Mouse (Mus musculus) left cerebral cortex, adult 18-20 months (tissue): ENCODE measurements around the gene Wwox. TPM values are rescaled to one million over a fixed set of nuclear protein-coding genes. Genes with fewer than 3 reads are reported as not detected.

Experiments used
- DNase-seq, 2 experiments: peaks; one replicate each; pipeline ENCODE4 v3.0.0; 2021 to 2022; ENCODE audit warnings: low spot score in 2 of 2, mixed read lengths in 1 of 2
- total RNA-seq, 2 experiments: library from RNA; stranded (reverse); gene quantifications; 2 replicates each; pipeline ENCODE4 v1.2.3; 2021

The Wwox gene
- total RNA-seq, 2 experiments from 2014 or later = 17.9 to 18.2 TPM

DNA sequence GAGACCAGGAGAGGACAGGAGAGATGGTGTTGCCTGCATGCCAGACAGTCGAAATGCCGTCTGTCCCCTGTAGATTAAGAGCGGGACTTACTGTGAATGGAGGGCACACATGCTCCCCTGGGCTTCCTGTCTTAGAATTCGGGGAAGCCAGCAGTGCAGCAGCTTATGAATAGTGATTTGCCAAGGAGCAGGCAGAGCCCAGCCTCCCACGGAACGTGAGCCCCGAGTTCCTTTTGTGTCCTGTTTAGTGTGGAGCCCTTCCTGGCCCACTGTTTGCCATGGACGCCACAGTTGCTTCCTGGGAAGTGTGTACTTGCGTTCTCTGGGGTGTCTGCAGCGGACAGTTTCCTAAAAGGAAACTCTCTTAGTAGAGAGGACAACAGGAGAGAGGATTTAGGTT, 23.9 kb downstream of the Wwox start:
- no peak for DNase-seq

GRCm38 (mm10) chr8:114468526-114469207, 29.2 kb downstream of the Wwox start:
- no peak for DNase-seq

GRCm38 (mm10) chr8:114469208-114469590, 29.7 kb downstream of the Wwox start:
- no peak for DNase-seq

- no peak for DNase-seq
Observed at GRCm38 (mm10) chr8:114473546-114473945, 34.1 kb downstream of the Wwox start.

GRCm38 (mm10) chr8:114476919-114477318, 37.5 kb downstream of the Wwox start:
- no peak for DNase-seq

- no peak for DNase-seq
Observed at GRCm38 (mm10) chr8:114477790-114478189, 38.3 kb downstream of the Wwox start.

DNA sequence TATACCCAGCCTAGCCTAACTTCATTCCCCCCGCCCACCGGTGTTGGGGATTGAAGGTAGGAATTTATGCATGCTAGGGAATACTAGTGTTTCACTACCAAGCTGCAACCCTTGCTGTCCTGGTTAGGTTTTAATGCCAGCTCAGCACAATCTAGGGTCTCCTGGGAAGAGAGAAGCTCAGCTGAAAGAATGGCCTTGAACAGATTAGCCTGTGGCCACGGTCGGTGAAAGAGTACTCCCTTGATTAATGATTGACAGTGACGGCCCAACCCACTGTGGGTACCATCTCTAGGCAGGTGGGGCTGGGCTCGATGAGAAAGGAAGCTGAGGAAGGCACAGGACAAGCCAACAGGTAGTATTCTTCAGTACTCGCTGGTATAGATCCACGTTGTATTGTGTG, 40.3 kb downstream of the Wwox start:
- DNase-seq = no peak

DNA sequence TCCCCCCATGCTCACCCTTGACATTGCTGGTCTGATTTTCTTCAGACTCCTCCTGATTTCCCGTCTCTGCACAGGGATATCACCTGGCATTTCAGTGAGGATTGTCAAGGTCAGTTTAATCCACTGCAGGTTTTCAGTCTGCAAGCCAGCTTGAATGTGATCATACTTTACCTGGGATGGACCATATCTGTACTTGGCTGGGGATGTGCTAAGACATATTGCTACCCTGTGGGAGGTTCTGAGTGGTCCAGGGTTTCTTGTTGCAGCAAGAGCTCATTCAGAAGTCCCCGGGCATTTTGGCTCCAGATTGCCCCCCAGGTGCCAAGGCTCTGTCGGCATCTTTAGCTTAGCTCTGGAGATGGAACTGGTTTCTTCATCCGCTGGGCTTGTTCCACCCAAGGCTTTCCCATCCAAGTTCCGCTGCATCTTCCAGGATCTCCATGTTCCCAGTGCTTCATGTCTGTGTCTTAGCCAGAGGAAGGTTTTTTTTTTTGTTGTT, 52.3 kb downstream of the Wwox start:
- DNase-seq = no peak

DNA sequence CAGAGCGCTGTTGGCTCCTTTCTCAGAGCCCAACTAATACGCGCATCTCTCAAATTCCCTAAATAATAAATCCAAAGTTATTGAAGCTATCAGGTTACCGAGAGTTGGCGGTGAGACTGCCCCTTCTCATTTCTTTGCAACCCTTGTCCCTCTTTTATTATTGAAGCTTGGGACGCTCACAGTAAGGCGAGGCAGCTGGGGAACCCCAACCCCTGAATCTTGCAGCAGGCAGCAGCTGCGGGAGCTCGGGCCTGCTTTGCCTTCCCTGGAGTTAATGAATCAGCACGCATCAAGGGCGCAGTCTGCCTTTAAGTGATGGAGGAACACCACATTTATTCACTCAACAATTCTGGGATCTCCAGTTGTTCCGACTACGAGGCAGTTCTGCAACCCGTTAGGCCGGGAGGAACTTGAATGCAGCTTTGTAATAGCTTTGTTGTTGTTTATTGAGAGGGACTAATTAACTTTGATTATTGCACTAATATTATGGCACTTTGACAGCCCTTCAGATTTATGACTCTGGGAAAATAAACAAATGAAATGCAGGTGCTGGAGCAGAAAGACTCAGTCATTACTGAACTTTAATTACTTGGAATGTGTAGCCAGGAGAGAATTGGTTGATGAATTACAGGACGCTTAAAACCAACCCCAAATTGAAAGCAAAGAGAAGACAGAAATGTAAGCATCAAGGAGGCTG, 60.1 kb downstream of the Wwox start:
- no peak for DNase-seq

GRCm38 (mm10) chr8:114501906-114502305, 62.5 kb downstream of the Wwox start:
- no peak for DNase-seq

- DNase-seq = no peak
Observed at GRCm38 (mm10) chr8:114503196-114503595, 63.7 kb downstream of the Wwox start.

DNA sequence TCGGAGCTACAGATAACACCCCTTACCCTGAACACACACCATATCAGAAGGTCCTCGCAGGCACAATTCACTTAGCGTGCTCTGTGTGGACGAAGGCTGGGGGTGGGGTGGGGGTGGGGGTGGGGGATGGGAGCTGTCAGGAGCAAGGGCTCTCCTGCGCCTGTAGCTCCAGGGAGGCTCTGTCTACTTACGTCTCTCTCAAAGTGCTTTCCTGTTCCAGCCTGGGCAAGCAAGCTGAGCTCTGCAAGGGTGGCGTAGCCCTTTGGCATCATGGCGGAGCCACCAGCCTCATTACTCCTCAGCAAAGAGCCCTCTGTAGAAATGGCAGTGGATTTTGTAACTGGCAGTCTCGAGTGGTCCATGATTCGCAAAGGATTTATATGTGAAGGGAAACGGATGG, 65.4 kb downstream of the Wwox start:
- no peak for DNase-seq

- no peak for DNase-seq
Observed at GRCm38 (mm10) chr8:114505351-114506347, 66.2 kb downstream of the Wwox start.

DNA sequence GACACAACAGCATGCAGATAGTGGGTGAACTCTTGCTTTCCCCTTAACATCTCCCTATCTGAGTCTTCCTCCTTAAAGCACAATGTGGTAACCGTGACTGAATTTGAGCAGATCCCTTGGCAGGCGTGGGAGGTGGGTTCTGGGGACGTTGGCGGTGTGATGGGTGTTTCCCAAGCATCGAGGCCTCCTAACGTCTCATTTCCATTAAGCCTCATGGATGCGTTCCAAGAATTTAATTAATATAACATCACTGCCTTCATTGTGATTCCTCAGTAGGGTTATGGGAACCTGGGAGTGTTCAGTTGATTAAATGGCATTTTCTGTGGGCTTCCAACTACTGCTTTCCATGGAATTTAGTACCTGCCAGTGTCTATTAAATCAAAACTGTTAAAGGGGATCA, 67.9 kb downstream of the Wwox start:
- DNase-seq = no peak

GRCm38 (mm10) chr8:114510226-114510625, 70.8 kb downstream of the Wwox start:
- DNase-seq = no peak

DNA sequence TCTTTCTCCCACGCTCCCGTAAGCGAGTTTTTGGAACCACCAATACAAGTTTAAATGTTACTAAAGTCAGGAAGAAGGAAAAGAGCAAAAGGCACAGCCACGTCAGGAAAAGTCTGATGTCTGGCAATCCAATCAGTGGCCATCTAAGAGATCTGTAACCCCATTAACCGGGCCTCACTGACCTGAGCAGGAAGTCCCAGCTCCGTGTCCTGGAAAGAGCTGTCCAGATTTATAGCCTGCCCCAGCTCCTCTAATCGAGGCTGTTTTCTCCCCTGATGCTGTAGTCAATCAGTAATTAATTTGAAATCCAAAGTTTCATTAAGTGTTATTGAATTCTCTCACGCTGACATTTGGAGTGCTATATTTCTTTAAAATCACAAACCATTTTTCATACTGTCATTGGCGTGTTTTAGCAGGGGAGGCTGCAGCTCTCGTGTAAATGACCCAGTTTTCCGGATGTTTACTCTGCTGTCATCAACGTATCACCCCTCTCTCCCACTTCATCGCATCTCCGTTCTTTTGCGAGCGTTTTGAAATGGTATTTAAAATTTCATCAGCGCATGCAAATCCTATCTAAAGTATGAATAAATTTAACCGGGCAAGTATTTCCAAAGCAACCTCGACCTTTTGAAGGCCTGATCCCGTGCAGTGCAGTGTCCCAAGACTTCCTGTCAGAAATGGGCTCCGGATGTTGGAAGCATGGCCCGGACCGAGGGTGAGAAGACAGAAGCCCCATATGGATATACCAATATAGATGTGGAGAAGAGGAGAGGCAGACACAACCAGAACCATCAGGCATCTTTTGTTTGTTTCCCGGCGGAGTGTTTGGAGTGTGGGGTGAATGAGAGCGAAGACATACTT, 72.8 kb downstream of the Wwox start:
- DNase-seq = no peak

- DNase-seq = no peak
Observed at GRCm38 (mm10) chr8:114514692-114515091, 75.2 kb downstream of the Wwox start.

- DNase-seq = no peak
Observed at GRCm38 (mm10) chr8:114523061-114523460, 83.6 kb downstream of the Wwox start.

- no peak for DNase-seq
Observed at GRCm38 (mm10) chr8:114526626-114527267, 87.3 kb downstream of the Wwox start.

DNA sequence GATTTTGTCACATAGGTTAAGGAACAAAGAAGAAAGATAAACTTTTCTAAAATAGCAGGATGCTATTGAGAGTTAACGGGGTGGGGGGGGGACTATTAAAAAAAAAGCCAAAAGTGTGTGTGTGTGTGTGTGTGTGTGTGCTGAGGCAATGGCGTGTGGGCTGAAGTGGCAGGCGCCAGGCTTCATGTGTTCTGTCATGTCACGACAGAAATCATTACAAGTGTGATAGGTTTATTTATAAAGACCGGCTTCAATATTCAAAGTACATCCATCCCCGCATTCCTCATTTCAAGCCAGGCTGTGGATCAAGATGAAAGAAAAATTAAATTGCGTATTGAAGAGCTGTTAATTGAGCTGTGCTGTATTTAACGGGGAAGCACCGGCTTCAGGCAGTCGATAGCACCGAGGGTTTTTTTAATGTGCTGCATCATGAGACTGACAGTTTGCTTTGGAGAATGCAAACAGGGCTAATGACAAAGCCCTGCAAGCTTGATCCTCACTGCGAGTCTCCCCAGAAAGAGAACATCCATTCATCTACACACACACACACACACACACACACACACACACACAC, 88.3 kb downstream of the Wwox start:
- no peak for DNase-seq
